Mouse (Mus musculus) intestine, embryonic 16.5 days (tissue): ENCODE measurements around the gene Myo10. TPM values are rescaled to one million over a fixed set of nuclear protein-coding genes. Genes with fewer than 3 reads are reported as not detected.

Experiments
- ATAC-seq: fragments of 200-750 bp; cut with Nextera tagmentation; 2 replicates; pipeline ENCODE4 v1.8.0; 2017; ENCODE audit warnings: moderate TSS enrichment, moderate library complexity
- H3K27ac ChIP-seq: fragments of 300-500 bp; sonication (generic); 2 replicates; pipeline ENCODE4 v1.5.1; 2014; ENCODE audit warnings: mild to moderate bottlenecking, low read length
- H3K27me3 ChIP-seq: fragments of 300-500 bp; sonication (generic); replicated peaks from 2 replicates; pipeline ENCODE4 v1.6.1; 2014; ENCODE audit warnings: low read length, control low read depth, mixed read lengths; ENCODE audit not compliant: control insufficient read depth, insufficient read depth
- H3K36me3 ChIP-seq: fragments of 300-500 bp; sonication (generic); 2 replicates; pipeline ENCODE4 v1.6.1; 2014; ENCODE audit warnings: low read length, control low read depth; ENCODE audit not compliant: control insufficient read depth, insufficient read depth
- H3K4me1 ChIP-seq: fragments of 300-500 bp; sonication (generic); 2 replicates; pipeline ENCODE4 v1.6.1; 2014; ENCODE audit warnings: low read length, control low read depth, mixed read lengths; ENCODE audit not compliant: control insufficient read depth, insufficient read depth
- H3K4me2 ChIP-seq: fragments of 300-500 bp; sonication (generic); 2 replicates; pipeline ENCODE4 v1.6.1; 2014; ENCODE audit warnings: low read depth, low read length, control low read depth
- H3K4me3 ChIP-seq: fragments of 300-500 bp; sonication (generic); 2 replicates; pipeline ENCODE4 v1.5.1; 2014; ENCODE audit warnings: mild to moderate bottlenecking, low read length
- H3K9ac ChIP-seq: fragments of 300-500 bp; sonication (generic); 2 replicates; pipeline ENCODE4 v1.6.1; 2014; ENCODE audit warnings: low read depth, low read length
- H3K9me3 ChIP-seq: fragments of 300-500 bp; sonication (generic); 2 replicates; pipeline ENCODE4 v1.6.1; 2016; ENCODE audit warnings: low read length, control low read depth; ENCODE audit not compliant: control insufficient read depth
- WGBS: fragments of 180-500 bp; shearing (Covaris S2); extraction: QIAGEN DNeasy Blood & Tissue Kit; methylation state at CpG from one replicate; pipeline ENCODE4 v1.1.7; 2014; 5-methylcytosine and 5-hydroxymethylcytosine counted together
- polyA plus RNA-seq: library from polyadenylated mRNA; unstranded; fragments of >200 nt; fragmentation: Nextera tagmentation; extraction: Ambion mirVana; gene quantifications from 2 replicates; pipeline ENCODE4 v1.2.1, GENCODE M21; 2015

The Myo10 gene
- polyA plus RNA-seq, 1 experiment from 2014 or later: 17.7 TPM

DNA sequence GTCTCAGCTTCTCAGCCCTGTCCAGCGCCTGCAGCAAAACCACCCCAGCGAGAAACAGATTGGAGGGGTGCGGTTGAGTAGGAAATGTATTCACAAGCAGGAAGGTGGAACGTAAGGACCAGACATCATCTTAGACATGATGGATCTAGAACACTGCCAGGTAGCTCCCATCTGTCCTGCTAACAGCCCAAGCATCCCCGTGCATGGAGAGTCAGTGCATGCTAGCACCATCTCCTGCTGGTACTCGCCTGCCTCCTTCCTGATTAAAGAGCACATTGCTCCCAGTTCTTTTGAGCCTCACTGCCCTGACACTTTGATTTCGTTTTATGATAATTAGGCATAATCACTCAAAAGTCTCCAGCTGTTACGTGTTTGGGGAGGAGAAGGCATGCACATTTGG lies 96.9 kb downstream of the Myo10 start:
- Histone ChIP-seq H3K27me3 (no peaks in the 10 kb centered on the region), H3K36me3 (0 out of 2 replicates have a peak, but pooled peaks cover 9% of the 10 kb centered on the region), H3K9ac (no peak overlapping the region), H3K4me1 (peaks cover 28% of the 10 kb centered on the region), H3K4me3 (no peak overlapping the region), H3K27ac (no peak overlapping the region), H3K4me2 (no peak overlapping the region), H3K9me3 (no peaks in the 10 kb centered on the region)
- 76% methylated on average over 8 of the region's 8 CpGs for WGBS
- no peak for ATAC-seq

DNA sequence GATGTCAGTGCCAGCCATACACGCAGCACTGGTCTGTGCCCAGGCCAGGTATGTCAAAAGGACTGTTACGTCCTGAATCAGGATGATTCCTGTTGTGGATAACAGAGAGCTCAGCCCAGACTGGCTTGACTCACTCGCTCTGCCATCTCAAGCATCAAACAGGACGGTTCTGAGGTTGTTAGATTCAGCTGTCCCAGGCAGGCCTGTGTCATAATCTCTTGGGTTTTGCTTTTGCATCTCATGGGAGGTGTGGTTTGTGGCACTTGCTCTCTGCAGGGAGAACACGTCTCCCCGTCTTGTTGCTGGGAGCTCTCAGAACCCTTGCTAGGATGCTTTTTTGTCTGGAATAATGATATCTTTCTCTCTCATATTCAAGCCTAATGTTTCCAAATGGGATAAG lies 97.9 kb downstream of the Myo10 start:
- H3K4me2 ChIP-seq: no peak overlapping the region
- H3K9ac ChIP-seq: no peak overlapping the region
- no peaks in the 10 kb centered on the region for H3K9me3 ChIP-seq
- H3K4me1 ChIP-seq: peaks cover 20% of the 10 kb centered on the region
- H3K36me3 ChIP-seq: 0 out of 2 replicates have a peak, but pooled peaks cover 9% of the 10 kb centered on the region
- H3K27ac ChIP-seq: no peak overlapping the region
- no peak overlapping the region for H3K4me3 ChIP-seq
- ATAC-seq: no peak
- 92% methylated on average over 6 of the region's 6 CpGs for WGBS
- H3K27me3 ChIP-seq: no peaks in the 10 kb centered on the region

DNA sequence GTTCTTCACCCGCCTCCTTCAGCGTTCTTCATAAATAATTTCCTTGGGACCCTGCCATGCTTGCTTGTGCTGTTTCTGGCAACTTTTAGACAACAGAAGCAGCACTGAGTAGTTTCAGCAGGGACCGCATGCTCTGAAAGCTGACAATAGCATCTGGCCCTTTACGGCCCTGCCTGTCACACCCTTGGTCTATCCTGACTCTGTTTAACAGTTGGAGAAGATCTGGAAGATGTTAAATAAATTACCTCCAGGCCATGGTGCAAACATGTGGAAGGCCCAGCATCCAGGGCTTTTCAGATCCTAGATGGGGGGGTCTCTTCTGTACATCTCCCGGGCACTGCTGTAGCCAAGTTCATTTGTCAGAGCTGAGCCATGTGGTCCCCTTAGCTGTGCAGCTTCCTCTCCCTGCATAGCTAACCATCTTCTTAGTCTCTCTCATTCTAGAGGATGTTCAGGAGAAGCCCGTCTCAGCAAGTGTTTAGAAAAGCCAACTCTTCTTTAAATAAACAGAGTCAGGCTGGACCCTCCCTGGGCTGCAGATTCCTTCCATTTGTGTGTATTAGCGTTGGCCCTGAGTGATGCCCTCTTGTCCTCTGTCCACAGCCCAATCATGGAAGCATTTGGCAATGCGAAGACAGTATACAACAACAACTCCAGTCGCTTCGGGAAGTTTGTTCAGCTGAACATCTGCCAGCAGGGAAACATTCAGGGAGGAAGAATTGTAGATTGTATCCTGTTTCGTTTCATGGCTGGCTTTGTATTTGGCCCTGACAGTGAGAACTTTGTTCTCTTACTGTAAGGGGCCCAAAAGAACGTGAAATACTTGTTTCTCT lies 101.2 kb downstream of the Myo10 start:
- peak overlapping the region; percentile 25 for H3K27ac ChIP-seq
- H3K27me3 ChIP-seq: no peaks in the 10 kb centered on the region
- H3K36me3 ChIP-seq: 0 out of 2 replicates have a peak, but pooled peaks cover 5% of the 10 kb centered on the region
- peak; percentile 83 for ATAC-seq
- no peak overlapping the region for H3K4me3 ChIP-seq
- H3K4me2 ChIP-seq: no peak overlapping the region
- WGBS: 40% methylated on average over 12 of the region's 12 CpGs
- peaks cover 14% of the 10 kb centered on the region for H3K4me1 ChIP-seq
- no peak overlapping the region for H3K9ac ChIP-seq
- no peaks in the 10 kb centered on the region for H3K9me3 ChIP-seq

DNA sequence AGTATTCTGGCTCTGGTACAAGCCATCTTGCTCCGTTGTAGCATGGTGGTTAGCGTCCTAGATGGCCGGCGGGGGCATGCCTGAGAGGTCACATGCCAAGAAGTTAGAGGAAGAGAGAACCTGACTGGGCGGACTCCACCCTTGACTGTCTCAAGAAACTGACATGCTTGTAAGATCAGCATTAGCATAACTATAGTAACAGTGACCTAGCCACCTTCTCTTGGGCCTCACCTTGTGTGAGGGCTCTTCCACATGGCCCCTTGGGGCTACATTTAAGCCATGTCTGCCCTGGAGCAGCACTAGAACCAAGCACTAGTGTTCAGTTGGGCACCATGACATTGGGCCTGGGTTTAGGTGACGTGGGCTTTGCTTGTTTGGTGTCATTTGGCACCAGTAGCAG lies 102.2 kb downstream of the Myo10 start:
- Histone ChIP-seq H3K4me1 (peaks cover 14% of the 10 kb centered on the region), H3K27me3 (no peaks in the 10 kb centered on the region), H3K9ac (no peak overlapping the region), H3K36me3 (0 out of 2 replicates have a peak, but pooled peaks cover 5% of the 10 kb centered on the region), H3K9me3 (no peaks in the 10 kb centered on the region), H3K4me2 (no peak overlapping the region), H3K4me3 (no peak overlapping the region), H3K27ac (0 out of 2 replicates have a peak overlapping the region, but pooled peaks have one; percentile 18)
- ATAC-seq: no peak
- WGBS: 90% methylated on average over 6 of the region's 6 CpGs

DNA sequence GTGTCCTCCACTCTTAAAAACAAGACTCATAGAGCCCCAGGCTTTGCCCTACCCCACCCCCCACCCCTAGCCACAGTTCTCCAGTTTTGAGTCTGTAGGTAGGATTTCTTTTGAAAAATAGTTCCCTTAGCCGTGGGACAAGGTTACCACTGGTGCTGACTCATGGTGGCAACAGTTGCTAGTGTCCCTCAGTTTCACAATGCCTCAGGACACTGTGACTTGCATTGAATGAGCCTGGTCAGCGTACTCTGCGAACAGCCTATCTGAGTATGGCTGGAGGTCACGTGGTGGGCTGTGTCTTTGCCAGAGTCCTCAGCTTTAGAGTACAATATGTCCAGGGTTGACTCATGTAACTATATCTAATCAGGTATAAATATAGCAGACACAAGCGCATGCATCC lies 104.5 kb downstream of the Myo10 start:
- Histone ChIP-seq H3K27me3 (no peaks in the 10 kb centered on the region), H3K4me1 (peaks cover 14% of the 10 kb centered on the region), H3K9ac (no peak overlapping the region), H3K4me2 (no peak overlapping the region), H3K36me3 (0 out of 2 replicates have a peak, but pooled peaks cover 5% of the 10 kb centered on the region), H3K4me3 (no peak overlapping the region), H3K9me3 (no peaks in the 10 kb centered on the region), H3K27ac (no peak overlapping the region)
- no peak for ATAC-seq
- WGBS: 89% methylated on average over 5 of the region's 5 CpGs

DNA sequence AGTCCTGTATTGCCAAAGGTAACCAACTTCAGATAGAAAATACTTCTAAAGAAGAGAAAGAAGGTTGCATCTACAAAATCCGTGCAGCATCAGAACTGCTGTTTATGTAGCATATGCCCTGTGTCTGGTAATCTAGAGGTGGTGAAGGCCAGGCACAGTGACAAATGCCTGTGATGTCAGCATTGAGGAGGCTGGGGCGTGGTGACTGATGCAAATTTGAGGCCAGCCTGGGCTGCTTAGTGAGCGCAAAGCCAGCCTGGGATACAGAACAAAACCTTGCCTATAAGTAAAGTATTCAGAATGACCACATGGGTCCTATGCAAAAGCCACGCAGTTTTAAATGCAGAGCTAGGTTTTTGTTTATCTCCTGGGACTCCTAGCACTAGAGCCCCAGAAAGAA lies 106.2 kb downstream of the Myo10 start:
- H3K36me3 ChIP-seq: no peaks in the 10 kb centered on the region
- no peak overlapping the region for H3K4me2 ChIP-seq
- H3K4me1 ChIP-seq: no peaks in the 10 kb centered on the region; the same call in 1 of the 2 replicates
- H3K27me3 ChIP-seq: no peaks in the 10 kb centered on the region
- ATAC-seq: no peak
- H3K27ac ChIP-seq: no peak overlapping the region
- H3K9ac ChIP-seq: no peak overlapping the region
- H3K4me3 ChIP-seq: no peak overlapping the region
- 70% methylated on average over 4 of the region's 4 CpGs for WGBS
- no peaks in the 10 kb centered on the region for H3K9me3 ChIP-seq

DNA sequence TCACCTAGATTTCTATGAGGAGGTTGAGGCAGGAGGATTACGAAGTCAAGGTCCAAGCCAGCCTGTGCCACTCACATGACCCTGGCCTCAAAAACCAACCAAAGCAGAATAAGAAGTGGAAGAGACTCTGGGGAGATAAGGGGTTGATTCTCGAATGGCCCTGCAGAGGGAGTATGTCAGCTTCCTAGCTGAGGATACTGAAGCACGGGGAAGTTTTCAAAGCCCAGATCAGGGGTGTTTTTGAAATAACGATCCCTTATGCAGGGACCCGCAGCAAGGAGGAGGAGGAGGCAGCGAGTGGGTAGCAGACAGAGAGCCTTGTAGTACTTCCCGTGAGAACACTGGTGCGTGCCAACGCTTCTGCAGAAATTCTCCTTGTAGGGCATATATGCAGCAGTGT lies 108.7 kb downstream of the Myo10 start:
- no peak for ATAC-seq
- Histone ChIP-seq H3K4me1 (no peaks in the 10 kb centered on the region), H3K4me3 (no peak overlapping the region), H3K4me2 (no peak overlapping the region), H3K36me3 (peaks cover 7% of the 10 kb centered on the region; the same call in 1 of the 2 replicates), H3K9ac (no peak overlapping the region), H3K27ac (no peak overlapping the region), H3K27me3 (no peaks in the 10 kb centered on the region), H3K9me3 (no peaks in the 10 kb centered on the region)
- whole genome bisulfite sequencing: 59% methylated on average over 9 of the region's 9 CpGs

DNA sequence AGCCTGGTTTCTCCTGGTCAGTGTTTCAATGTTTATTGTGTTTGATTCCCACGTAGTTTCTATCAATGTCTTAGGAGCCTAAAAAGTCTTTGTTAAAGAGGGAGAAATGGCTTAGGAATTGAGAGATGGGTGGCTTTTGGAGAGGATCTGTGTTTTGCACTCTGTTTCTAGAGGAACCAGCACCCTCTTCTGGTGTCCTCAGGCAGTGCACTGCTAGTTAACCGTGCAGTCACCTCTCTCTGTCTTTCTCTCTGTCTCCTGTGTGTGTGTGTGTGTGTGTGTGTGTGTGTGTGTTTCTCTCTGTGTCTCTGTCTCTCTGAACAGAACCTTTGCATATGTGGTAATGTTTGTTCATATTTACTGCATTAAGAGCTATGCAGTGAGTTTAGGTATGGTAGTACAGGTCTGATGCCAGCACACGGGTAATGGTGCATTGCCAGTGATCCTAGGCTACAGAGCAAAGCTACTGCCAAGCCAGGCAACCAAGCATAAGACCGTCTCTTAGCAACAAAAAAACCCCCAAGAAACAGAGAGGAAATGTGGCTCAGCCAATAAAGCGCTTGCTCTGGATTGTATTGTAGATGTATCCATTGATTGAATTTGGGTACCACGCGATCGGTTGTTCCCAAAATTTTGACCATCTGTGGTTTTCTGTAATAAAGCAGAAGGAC lies 110.6 kb downstream of the Myo10 start:
- no peaks in the 10 kb centered on the region for H3K27me3 ChIP-seq
- no peak overlapping the region for H3K4me2 ChIP-seq
- H3K36me3 ChIP-seq: peaks cover 9% of the 10 kb centered on the region; the same call in 1 of the 2 replicates
- 77% methylated on average over 8 of the region's 8 CpGs for WGBS
- no peak; the same call in 1 of the 2 replicates for ATAC-seq
- H3K9ac ChIP-seq: no peak overlapping the region
- H3K27ac ChIP-seq: no peak overlapping the region
- no peaks in the 10 kb centered on the region for H3K4me1 ChIP-seq
- no peak overlapping the region for H3K4me3 ChIP-seq
- H3K9me3 ChIP-seq: no peaks in the 10 kb centered on the region

DNA sequence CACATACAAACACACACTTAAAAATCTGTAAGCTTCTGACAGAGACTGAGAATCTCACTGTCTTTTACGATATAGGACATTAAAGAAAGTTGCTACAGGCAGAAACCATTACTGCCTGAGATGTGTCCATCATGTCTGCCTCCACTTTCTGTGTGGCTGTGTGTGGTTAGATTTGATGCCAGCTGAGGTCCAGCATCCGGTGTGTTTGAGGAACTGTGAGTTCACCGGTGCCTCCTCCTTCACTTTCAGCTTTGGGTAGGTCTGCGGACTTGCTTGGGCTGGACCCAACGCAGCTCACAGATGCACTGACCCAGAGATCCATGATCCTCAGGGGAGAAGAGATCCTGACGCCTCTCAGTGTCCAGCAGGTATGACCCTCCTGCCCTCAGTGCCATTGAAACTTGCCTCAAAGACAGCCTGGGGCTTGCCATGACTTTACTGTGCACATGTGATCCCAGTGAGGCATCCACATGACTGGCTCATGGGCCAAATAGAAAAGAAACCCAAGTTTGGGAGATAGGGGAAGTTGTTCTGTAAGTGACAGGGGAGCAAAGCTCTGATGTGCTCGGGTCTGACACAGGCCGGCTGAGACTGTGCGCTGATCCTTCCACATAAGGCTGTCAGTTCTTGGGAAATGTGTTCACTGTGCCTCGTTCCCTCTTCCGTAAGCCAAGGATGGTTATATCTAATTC lies 111.6 kb downstream of the Myo10 start:
- no peaks in the 10 kb centered on the region for H3K27me3 ChIP-seq
- H3K9me3 ChIP-seq: no peaks in the 10 kb centered on the region
- no peak overlapping the region for H3K4me3 ChIP-seq
- 93% methylated on average over 11 of the region's 11 CpGs for WGBS
- no peak overlapping the region for H3K27ac ChIP-seq
- no peak overlapping the region for H3K4me2 ChIP-seq
- peaks cover 9% of the 10 kb centered on the region; the same call in 1 of the 2 replicates for H3K36me3 ChIP-seq
- no peak overlapping the region for H3K9ac ChIP-seq
- ATAC-seq: no peak
- no peaks in the 10 kb centered on the region for H3K4me1 ChIP-seq
